Mouse (Mus musculus): ENCODE results near the gene Catsper2. TPM values are rescaled to one million over a fixed set of nuclear protein-coding genes. Genes with fewer than 3 reads are reported as not detected.
A peak's percentile ranks its signal among the peaks of the same experiment; 100 is the strongest.

The Catsper2 gene
- 4.8 and 7.8 TPM in 2 replicates for polyA plus RNA-seq (2014; fragmentation: Nextera tagmentation; extraction: Ambion mirVana)

GRCm38 (mm10) chr2:121413387-121414042, at the start of gene Catsper2, which contains the start of gene Pdia3:
Gene Catsper2, minus strand, starts transcription at chr2:121413792.
Gene Pdia3, plus strand, starts transcription at chr2:121413775.
- ATAC-seq (ENCODE audit: low read depth): peak; percentile 99
- peaks cover 22% of the 10 kb centered on the region for H3K4me1 ChIP-seq (ENCODE audit: control insufficient read depth, insufficient read depth, low read length)
- peak within 1 kb of the TSS; percentile 60 for H3K4me2 ChIP-seq (ENCODE audit: low read depth, low read length)
- H3K9ac ChIP-seq (replicated peaks; ENCODE audit: low read depth, low read length): peak within 1 kb of the TSS; percentile 97
- WGBS: under 1% methylated on average over 46 of the region's 68 CpGs
- peak within 1 kb of the TSS; percentile 100 for H3K4me3 ChIP-seq (ENCODE audit: low read depth, low read length)
- peak within 1 kb of the TSS; percentile 97 for H3K27ac ChIP-seq (ENCODE audit: low read depth, low read length)
- H3K9me3 ChIP-seq (ENCODE audit: control insufficient read depth, low read length): no peaks in the 10 kb centered on the region
- no peaks in the 10 kb centered on the region; the same call in 1 of the 2 replicates for H3K36me3 ChIP-seq (ENCODE audit: control insufficient read depth, insufficient read depth, low read length)
- 0 out of 2 replicates have a peak, but pooled peaks cover 3% of the 10 kb centered on the region for H3K27me3 ChIP-seq (ENCODE audit: control insufficient read depth, insufficient read depth, low read length)

GRCm38 (mm10) chr2:121460071-121460470, 46.5 kb upstream of the Catsper2 start:
- Histone ChIP-seq H3K9ac (replicated peaks; ENCODE audit: low read depth, low read length) (no peak overlapping the region), H3K27me3 (ENCODE audit: control insufficient read depth, insufficient read depth, low read length) (no peaks in the 10 kb centered on the region), H3K36me3 (ENCODE audit: control insufficient read depth, insufficient read depth, low read length) (no peaks in the 10 kb centered on the region; the same call in 1 of the 2 replicates), H3K4me2 (ENCODE audit: low read depth, low read length) (no peak overlapping the region), H3K27ac (ENCODE audit: low read depth, low read length) (no peak overlapping the region), H3K4me3 (ENCODE audit: low read depth, low read length) (no peak overlapping the region), H3K9me3 (ENCODE audit: control insufficient read depth, low read length) (no peaks in the 10 kb centered on the region), H3K4me1 (ENCODE audit: control insufficient read depth, insufficient read depth, low read length) (peaks cover 9% of the 10 kb centered on the region; the same call in 1 of the 2 replicates)
- ATAC-seq (ENCODE audit: low read depth): no peak
- WGBS: 58% methylated on average over 2 of the region's 2 CpGs

GRCm38 (mm10) chr2:121456692-121457642, 43.4 kb upstream of the Catsper2 start, which contains the start of gene Serinc4:
Gene Serinc4, minus strand, starts transcription at chr2:121456781.
- 5% methylated on average over 41 of the region's 41 CpGs for WGBS
- peak within 1 kb of the TSS; percentile 78 for H3K4me3 ChIP-seq (ENCODE audit: low read depth, low read length)
- H3K27me3 ChIP-seq (ENCODE audit: control insufficient read depth, insufficient read depth, low read length): no peaks in the 10 kb centered on the region
- no peaks in the 10 kb centered on the region; the same call in 1 of the 2 replicates for H3K36me3 ChIP-seq (ENCODE audit: control insufficient read depth, insufficient read depth, low read length)
- no peaks in the 10 kb centered on the region for H3K9me3 ChIP-seq (ENCODE audit: control insufficient read depth, low read length)
- H3K4me1 ChIP-seq (ENCODE audit: control insufficient read depth, insufficient read depth, low read length): peaks cover 9% of the 10 kb centered on the region; the same call in 1 of the 2 replicates
- ATAC-seq (ENCODE audit: low read depth): peak; percentile 94
- H3K27ac ChIP-seq (ENCODE audit: low read depth, low read length): peak within 1 kb of the TSS; percentile 62
- H3K9ac ChIP-seq (replicated peaks; ENCODE audit: low read depth, low read length): peak within 1 kb of the TSS; percentile 68
- H3K4me2 ChIP-seq (ENCODE audit: low read depth, low read length): peak within 1 kb of the TSS; percentile 55

DNA sequence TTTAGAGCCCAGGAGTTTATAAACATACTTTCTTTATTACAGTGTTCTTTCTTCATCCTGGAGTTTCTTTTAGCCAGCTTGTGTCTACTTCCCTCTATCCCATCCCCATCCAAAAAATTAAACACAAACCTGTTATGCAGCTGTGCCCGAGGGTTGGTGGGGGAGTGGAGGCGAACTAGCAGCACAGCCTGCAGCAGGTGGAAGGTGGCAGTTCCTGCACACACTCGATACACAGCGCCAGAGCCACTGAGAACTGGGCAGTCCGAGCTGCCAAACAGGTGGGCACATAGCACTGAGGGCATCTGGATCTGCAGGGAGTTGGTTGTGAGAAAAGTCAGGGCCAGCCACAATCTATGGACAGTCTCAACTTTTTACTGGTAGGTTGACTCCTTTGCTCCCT, 41.9 kb upstream of the Catsper2 start:
- Histone ChIP-seq H3K36me3 (ENCODE audit: control insufficient read depth, insufficient read depth, low read length) (no peaks in the 10 kb centered on the region; the same call in 1 of the 2 replicates), H3K4me1 (ENCODE audit: control insufficient read depth, insufficient read depth, low read length) (peaks cover 9% of the 10 kb centered on the region), H3K27ac (ENCODE audit: low read depth, low read length) (no peak overlapping the region), H3K27me3 (ENCODE audit: control insufficient read depth, insufficient read depth, low read length) (no peaks in the 10 kb centered on the region), H3K9ac (replicated peaks; ENCODE audit: low read depth, low read length) (no peak overlapping the region), H3K9me3 (ENCODE audit: control insufficient read depth, low read length) (no peaks in the 10 kb centered on the region), H3K4me2 (ENCODE audit: low read depth, low read length) (no peak overlapping the region), H3K4me3 (ENCODE audit: low read depth, low read length) (no peak overlapping the region)
- no peak for ATAC-seq (ENCODE audit: low read depth)
- 83% methylated on average over 5 of the region's 5 CpGs for WGBS

DNA sequence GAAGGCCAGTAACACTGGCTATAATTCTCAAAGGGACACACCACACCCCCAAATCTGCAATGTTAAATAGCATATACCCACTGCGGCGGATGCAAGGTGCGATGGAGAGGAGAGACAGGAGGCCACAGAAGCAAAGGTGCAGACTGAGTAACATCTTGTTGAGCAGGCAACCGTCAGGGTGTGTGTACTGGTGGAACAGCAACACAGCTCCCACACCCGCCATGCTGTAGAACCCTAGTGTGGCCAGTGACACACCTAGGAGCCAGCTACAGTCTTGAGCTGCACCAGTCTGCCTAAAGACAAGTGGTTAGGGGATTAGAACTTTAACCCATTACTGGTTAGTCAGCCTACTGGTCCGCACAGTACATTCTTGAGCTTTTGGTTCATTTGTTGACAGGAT, 40.3 kb upstream of the Catsper2 start:
- Histone ChIP-seq H3K4me3 (ENCODE audit: low read depth, low read length) (no peak overlapping the region), H3K4me1 (ENCODE audit: control insufficient read depth, insufficient read depth, low read length) (peaks cover 14% of the 10 kb centered on the region), H3K9ac (replicated peaks; ENCODE audit: low read depth, low read length) (no peak overlapping the region), H3K9me3 (ENCODE audit: control insufficient read depth, low read length) (no peaks in the 10 kb centered on the region), H3K27ac (ENCODE audit: low read depth, low read length) (no peak overlapping the region), H3K27me3 (ENCODE audit: control insufficient read depth, insufficient read depth, low read length) (no peaks in the 10 kb centered on the region), H3K36me3 (ENCODE audit: control insufficient read depth, insufficient read depth, low read length) (no peaks in the 10 kb centered on the region; the same call in 1 of the 2 replicates), H3K4me2 (ENCODE audit: low read depth, low read length) (no peak overlapping the region)
- no peak for ATAC-seq (ENCODE audit: low read depth)
- WGBS: 86% methylated on average over 6 of the region's 6 CpGs

DNA sequence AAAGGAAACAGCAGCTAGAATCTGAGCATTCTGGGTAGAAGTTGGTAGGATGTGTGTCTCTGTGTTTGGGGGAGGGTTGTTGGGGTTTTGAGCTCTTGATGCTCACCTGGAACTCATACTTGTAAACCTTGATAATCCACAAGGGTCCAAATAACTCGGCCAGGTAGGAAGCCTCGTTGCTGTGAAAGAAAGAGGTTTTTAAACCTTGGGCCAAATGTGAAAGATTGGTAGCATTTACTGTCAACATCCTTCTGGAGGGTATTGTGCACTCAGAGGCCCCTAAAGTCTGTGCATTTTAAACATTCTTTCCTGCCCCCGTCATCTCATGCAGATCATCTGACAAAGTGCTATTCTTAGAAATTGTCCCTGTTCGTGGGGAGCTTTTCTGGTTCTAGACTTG, 39.4 kb upstream of the Catsper2 start, which contains the start of gene Hypk:
TSS of gene Hypk (plus strand) at position 301 of the 400 bp plus-strand sequence.
- no peak for ATAC-seq (ENCODE audit: low read depth)
- Histone ChIP-seq H3K4me2 (ENCODE audit: low read depth, low read length) (no peak within 1 kb of the TSS), H3K4me3 (ENCODE audit: low read depth, low read length) (no peak within 1 kb of the TSS), H3K9ac (replicated peaks; ENCODE audit: low read depth, low read length) (no peak within 1 kb of the TSS), H3K4me1 (ENCODE audit: control insufficient read depth, insufficient read depth, low read length) (peaks cover 16% of the 10 kb centered on the region), H3K9me3 (ENCODE audit: control insufficient read depth, low read length) (no peaks in the 10 kb centered on the region), H3K36me3 (ENCODE audit: control insufficient read depth, insufficient read depth, low read length) (no peaks in the 10 kb centered on the region), H3K27ac (ENCODE audit: low read depth, low read length) (no peak within 1 kb of the TSS), H3K27me3 (ENCODE audit: control insufficient read depth, insufficient read depth, low read length) (no peaks in the 10 kb centered on the region)
- WGBS: 93% methylated on average over 4 of the region's 4 CpGs

DNA sequence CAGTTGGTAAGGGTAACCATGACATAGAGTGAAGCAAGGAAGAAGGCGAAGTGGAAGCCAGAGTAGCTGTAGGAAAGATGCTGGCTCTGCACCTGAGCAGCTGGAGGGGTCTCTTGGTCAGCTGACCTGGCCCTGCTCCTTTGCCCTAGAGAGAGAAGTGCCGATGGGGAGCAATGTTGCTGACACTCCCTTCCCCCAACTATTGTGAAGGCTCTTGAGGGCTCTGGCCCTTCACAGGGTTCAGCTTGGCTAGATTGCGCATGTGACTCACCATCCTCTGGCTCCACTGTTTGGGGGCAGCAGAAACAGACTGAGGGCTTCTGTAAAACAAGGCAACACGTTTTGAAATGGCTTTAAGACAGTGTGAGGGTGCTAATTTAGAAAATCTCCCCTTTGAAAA, 38.8 kb upstream of the Catsper2 start:
- Histone ChIP-seq H3K27me3 (ENCODE audit: control insufficient read depth, insufficient read depth, low read length) (no peaks in the 10 kb centered on the region), H3K36me3 (ENCODE audit: control insufficient read depth, insufficient read depth, low read length) (no peaks in the 10 kb centered on the region), H3K27ac (ENCODE audit: low read depth, low read length) (no peak overlapping the region), H3K9ac (replicated peaks; ENCODE audit: low read depth, low read length) (no peak overlapping the region), H3K9me3 (ENCODE audit: control insufficient read depth, low read length) (no peaks in the 10 kb centered on the region), H3K4me1 (ENCODE audit: control insufficient read depth, insufficient read depth, low read length) (peaks cover 12% of the 10 kb centered on the region), H3K4me3 (ENCODE audit: low read depth, low read length) (no peak overlapping the region), H3K4me2 (ENCODE audit: low read depth, low read length) (no peak overlapping the region)
- WGBS: 91% methylated on average over 4 of the region's 4 CpGs
- ATAC-seq (ENCODE audit: low read depth): no peak

DNA sequence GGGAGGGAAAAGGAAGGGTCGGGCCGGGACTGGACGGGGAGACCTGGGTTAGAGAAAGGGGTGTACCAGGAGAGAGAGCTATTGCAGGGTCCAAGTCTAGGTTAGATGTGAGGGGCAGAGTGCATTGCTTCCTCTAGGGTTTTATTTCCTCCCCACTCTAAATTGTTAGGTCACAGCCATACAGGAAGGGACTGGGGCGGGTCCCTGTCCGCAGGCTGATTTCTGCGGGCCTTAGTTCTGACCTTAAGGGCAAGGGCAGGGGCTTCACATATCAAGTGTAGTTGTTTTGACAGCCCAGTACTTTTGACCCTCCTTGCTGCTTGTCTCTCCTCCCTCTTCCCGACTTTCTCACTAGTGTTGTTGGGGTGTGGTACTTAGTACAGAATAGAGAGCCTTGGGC, 36.5 kb upstream of the Catsper2 start:
- peak overlapping the region; percentile 88 for H3K4me3 ChIP-seq (ENCODE audit: low read depth, low read length)
- peak overlapping the region; percentile 86 for H3K9ac ChIP-seq (replicated peaks; ENCODE audit: low read depth, low read length)
- H3K9me3 ChIP-seq (ENCODE audit: control insufficient read depth, low read length): no peaks in the 10 kb centered on the region
- H3K36me3 ChIP-seq (ENCODE audit: control insufficient read depth, insufficient read depth, low read length): no peaks in the 10 kb centered on the region
- no peak for ATAC-seq (ENCODE audit: low read depth)
- H3K27ac ChIP-seq (ENCODE audit: low read depth, low read length): peak overlapping the region; percentile 95
- peaks cover 8% of the 10 kb centered on the region for H3K4me1 ChIP-seq (ENCODE audit: control insufficient read depth, insufficient read depth, low read length)
- peak overlapping the region; percentile 92 for H3K4me2 ChIP-seq (ENCODE audit: low read depth, low read length)
- no peaks in the 10 kb centered on the region for H3K27me3 ChIP-seq (ENCODE audit: control insufficient read depth, insufficient read depth, low read length)
- WGBS: 3% methylated on average over 7 of the region's 7 CpGs

Measured in neural tube, embryonic 14.5 days (tissue).